Mouse (Mus musculus): Measurements from ENCODE around the gene Usp27x. TPM values are rescaled to one million over a fixed set of nuclear protein-coding genes. Genes with fewer than 3 reads are reported as not detected.

Usp27x gene
- polyA plus RNA-seq (2011; ENCODE audit: insufficient read depth, insufficient read length, low read depth, missing spikeins), result 7.1 and 8.4 TPM in 2 replicates

- Histone ChIP-seq H3K36me3 (ENCODE audit: control insufficient read depth, insufficient read depth, low read length, poor library complexity, severe bottlenecking) (no peaks in the 10 kb centered on the region), H3K27me3 (ENCODE audit: control insufficient read depth, insufficient read depth, low read length, poor library complexity, severe bottlenecking) (no peaks in the 10 kb centered on the region), H3K27ac (ENCODE audit: insufficient read depth, low read length) (peak within 1 kb of the TSS; percentile 83), H3K9ac (ENCODE audit: low read depth, poor library complexity, severe bottlenecking) (peak within 1 kb of the TSS; percentile 95), H3K4me1 (ENCODE audit: control insufficient read depth, insufficient read depth, low read length) (no peaks in the 10 kb centered on the region), H3K9me3 (replicated peaks; ENCODE audit: control insufficient read depth, insufficient read depth, low read length, poor library complexity, severe bottlenecking) (no peaks in the 10 kb centered on the region), H3K4me3 (ENCODE audit: low read depth, low read length) (peak within 1 kb of the TSS; percentile 89)
- TF ChIP-seq EP300 (IDR thresholded peaks at IDR 0.05; ENCODE audit: insufficient read depth, low read depth, low read length) (no peak), POLR2A (IDR thresholded peaks at IDR 0.05; ENCODE audit: insufficient read depth, low read length) (no peak), CTCF (IDR thresholded peaks at IDR 0.05; ENCODE audit: low read depth, low read length) (no peak)
These were observed at the start of gene Usp27x for GRCm38 (mm10) chrX:7375716-7376480. Gene Usp27x (minus strand): TSS chrX:7375830.

DNA sequence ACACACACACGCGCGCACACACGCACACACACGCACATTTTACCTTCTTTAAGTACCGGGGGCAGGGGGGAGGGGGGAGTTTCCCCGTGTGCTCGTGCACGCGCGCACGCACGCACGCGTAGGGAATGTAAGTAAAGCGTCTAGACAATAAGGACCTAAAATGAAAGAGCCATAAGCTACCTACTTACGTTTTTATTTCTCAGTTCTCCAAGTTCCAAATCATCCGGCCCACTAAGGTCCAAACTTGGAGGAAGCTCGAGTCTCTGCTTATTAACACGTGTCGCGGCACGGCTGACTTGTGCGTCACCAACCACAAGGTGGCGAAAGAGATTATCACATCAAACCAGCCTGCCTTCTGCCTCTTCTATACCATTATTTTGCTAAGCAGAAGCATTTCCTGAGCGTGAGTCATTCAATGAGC lies 47.1 kb upstream of the Usp27x start:
- Histone ChIP-seq H3K4me3 (ENCODE audit: low read depth, low read length) (peak overlapping the region; percentile 62), H3K9me3 (replicated peaks; ENCODE audit: control insufficient read depth, insufficient read depth, low read length, poor library complexity, severe bottlenecking) (no peaks in the 10 kb centered on the region), H3K27ac (ENCODE audit: insufficient read depth, low read length) (no peak overlapping the region), H3K4me1 (ENCODE audit: control insufficient read depth, insufficient read depth, low read length) (no peaks in the 10 kb centered on the region), H3K27me3 (ENCODE audit: control insufficient read depth, insufficient read depth, low read length, poor library complexity, severe bottlenecking) (no peaks in the 10 kb centered on the region), H3K9ac (ENCODE audit: low read depth, poor library complexity, severe bottlenecking) (peak overlapping the region; percentile 60), H3K36me3 (ENCODE audit: control insufficient read depth, insufficient read depth, low read length, poor library complexity, severe bottlenecking) (no peaks in the 10 kb centered on the region)
- TF ChIP-seq EP300 (IDR thresholded peaks at IDR 0.05; ENCODE audit: insufficient read depth, low read depth, low read length), result no peak
- peak; percentile 57 for TF ChIP-seq CTCF (IDR thresholded peaks at IDR 0.05; ENCODE audit: low read depth, low read length)

DNA sequence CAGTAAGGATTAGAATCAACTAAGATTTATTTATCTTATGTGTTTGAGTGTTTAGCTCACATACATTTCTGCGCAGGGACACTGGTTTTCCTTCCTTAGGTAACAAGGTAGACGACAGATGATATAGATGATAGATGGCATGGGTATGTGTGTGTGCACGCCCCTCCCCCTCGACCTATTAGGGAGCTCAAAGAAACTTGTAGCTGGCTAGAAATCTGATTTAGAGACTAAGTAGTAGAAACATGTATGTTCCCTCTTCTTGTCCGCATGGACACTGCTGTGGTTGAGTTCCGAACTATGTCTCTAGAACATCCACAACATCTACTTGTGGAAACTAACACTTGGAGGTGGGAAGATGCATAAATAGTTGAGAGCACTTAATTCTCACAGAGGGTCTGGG lies 46.5 kb upstream of the Usp27x start:
- Histone ChIP-seq H3K36me3 (ENCODE audit: control insufficient read depth, insufficient read depth, low read length, poor library complexity, severe bottlenecking) (no peaks in the 10 kb centered on the region), H3K4me1 (ENCODE audit: control insufficient read depth, insufficient read depth, low read length) (no peaks in the 10 kb centered on the region), H3K27ac (ENCODE audit: insufficient read depth, low read length) (no peak overlapping the region), H3K4me3 (ENCODE audit: low read depth, low read length) (peak overlapping the region; percentile 62), H3K9ac (ENCODE audit: low read depth, poor library complexity, severe bottlenecking) (peak overlapping the region; percentile 60), H3K9me3 (replicated peaks; ENCODE audit: control insufficient read depth, insufficient read depth, low read length, poor library complexity, severe bottlenecking) (no peaks in the 10 kb centered on the region), H3K27me3 (ENCODE audit: control insufficient read depth, insufficient read depth, low read length, poor library complexity, severe bottlenecking) (no peaks in the 10 kb centered on the region)
- no peak for TF ChIP-seq POLR2A (IDR thresholded peaks at IDR 0.05; ENCODE audit: insufficient read depth, low read length)
- TF ChIP-seq EP300 (IDR thresholded peaks at IDR 0.05; ENCODE audit: insufficient read depth, low read depth, low read length), result no peak
- no peak for TF ChIP-seq CTCF (IDR thresholded peaks at IDR 0.05; ENCODE audit: low read depth, low read length)

- no peaks in the 10 kb centered on the region for H3K9me3 ChIP-seq (replicated peaks; ENCODE audit: control insufficient read depth, insufficient read depth, low read length, poor library complexity, severe bottlenecking)
- H3K27me3 ChIP-seq (ENCODE audit: control insufficient read depth, insufficient read depth, low read length, poor library complexity, severe bottlenecking), result no peaks in the 10 kb centered on the region
- no peak overlapping the region for H3K4me3 ChIP-seq (ENCODE audit: low read depth, low read length)
- no peak overlapping the region for H3K27ac ChIP-seq (ENCODE audit: insufficient read depth, low read length)
- TF ChIP-seq POLR2A (IDR thresholded peaks at IDR 0.05; ENCODE audit: insufficient read depth, low read length), result no peak
- TF ChIP-seq CTCF (IDR thresholded peaks at IDR 0.05; ENCODE audit: low read depth, low read length), result peak; percentile 62
- TF ChIP-seq EP300 (IDR thresholded peaks at IDR 0.05; ENCODE audit: insufficient read depth, low read depth, low read length), result no peak
- H3K36me3 ChIP-seq (ENCODE audit: control insufficient read depth, insufficient read depth, low read length, poor library complexity, severe bottlenecking), result no peaks in the 10 kb centered on the region
- H3K9ac ChIP-seq (ENCODE audit: low read depth, poor library complexity, severe bottlenecking), result no peak overlapping the region
- no peaks in the 10 kb centered on the region for H3K4me1 ChIP-seq (ENCODE audit: control insufficient read depth, insufficient read depth, low read length)
These were observed 45.4 kb upstream of the Usp27x start for GRCm38 (mm10) chrX:7421016-7421415.

DNA sequence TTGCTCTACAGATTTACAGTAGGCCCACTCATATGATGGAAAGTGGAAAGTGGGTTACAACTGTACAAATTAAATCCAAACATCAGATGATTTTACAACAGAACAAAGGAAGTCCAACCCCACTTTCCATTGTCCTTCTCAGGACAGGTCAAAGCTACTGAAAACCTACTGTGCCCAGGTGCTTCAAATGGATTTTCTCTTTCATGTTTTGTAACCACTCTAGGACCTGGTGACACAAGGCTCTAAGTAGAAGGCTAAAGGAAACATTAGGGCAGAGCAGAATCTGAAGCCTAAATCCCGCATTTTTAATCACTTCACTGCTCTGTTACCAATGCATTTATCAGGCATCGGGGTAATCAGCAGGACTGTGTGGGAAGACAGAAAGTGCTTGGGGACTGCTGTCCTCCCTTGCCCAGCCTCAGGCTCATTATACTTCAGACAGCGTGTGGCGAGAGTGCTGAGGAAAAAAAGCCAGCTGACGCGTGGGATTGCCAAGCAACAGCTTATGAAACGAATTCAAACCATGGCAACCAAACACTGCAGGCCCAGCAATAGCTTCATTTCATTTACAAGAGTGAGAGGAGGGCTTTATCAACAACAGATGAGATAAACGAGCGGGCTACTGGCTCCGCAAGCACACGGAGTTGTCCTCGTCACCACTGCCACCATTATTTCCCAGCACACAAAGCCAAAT lies 40.7 kb upstream of the Usp27x start:
- Histone ChIP-seq H3K27me3 (ENCODE audit: control insufficient read depth, insufficient read depth, low read length, poor library complexity, severe bottlenecking) (no peaks in the 10 kb centered on the region), H3K9ac (ENCODE audit: low read depth, poor library complexity, severe bottlenecking) (no peak overlapping the region), H3K4me1 (ENCODE audit: control insufficient read depth, insufficient read depth, low read length) (no peaks in the 10 kb centered on the region), H3K9me3 (replicated peaks; ENCODE audit: control insufficient read depth, insufficient read depth, low read length, poor library complexity, severe bottlenecking) (no peaks in the 10 kb centered on the region), H3K27ac (ENCODE audit: insufficient read depth, low read length) (no peak overlapping the region), H3K4me3 (ENCODE audit: low read depth, low read length) (no peak overlapping the region), H3K36me3 (ENCODE audit: control insufficient read depth, insufficient read depth, low read length, poor library complexity, severe bottlenecking) (no peaks in the 10 kb centered on the region)
- TF ChIP-seq POLR2A (IDR thresholded peaks at IDR 0.05; ENCODE audit: insufficient read depth, low read length) (no peak), EP300 (IDR thresholded peaks at IDR 0.05; ENCODE audit: insufficient read depth, low read depth, low read length) (no peak), CTCF (IDR thresholded peaks at IDR 0.05; ENCODE audit: low read depth, low read length) (no peak)

DNA sequence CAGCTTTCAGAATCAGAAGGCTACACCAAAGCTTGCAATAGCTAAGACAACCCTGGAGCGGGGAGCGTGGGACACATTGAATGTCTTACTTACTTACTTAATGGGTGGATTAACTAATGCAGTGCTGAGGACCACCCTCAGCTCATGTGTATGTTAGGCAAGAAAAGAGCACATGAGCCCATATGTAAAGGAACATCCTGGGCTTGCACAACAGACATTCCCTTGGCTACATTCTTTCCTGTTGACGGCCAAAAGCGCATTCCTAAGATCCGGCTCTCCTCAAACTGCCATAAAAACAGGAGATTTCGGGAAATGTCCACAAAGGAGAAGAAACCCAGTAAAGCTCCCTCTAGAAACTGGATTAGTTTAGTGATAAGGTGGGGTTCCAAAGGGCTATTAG lies 39.7 kb upstream of the Usp27x start:
- no peaks in the 10 kb centered on the region for H3K9me3 ChIP-seq (replicated peaks; ENCODE audit: control insufficient read depth, insufficient read depth, low read length, poor library complexity, severe bottlenecking)
- no peak overlapping the region for H3K4me3 ChIP-seq (ENCODE audit: low read depth, low read length)
- H3K9ac ChIP-seq (ENCODE audit: low read depth, poor library complexity, severe bottlenecking), result no peak overlapping the region
- no peak for TF ChIP-seq EP300 (IDR thresholded peaks at IDR 0.05; ENCODE audit: insufficient read depth, low read depth, low read length)
- TF ChIP-seq CTCF (IDR thresholded peaks at IDR 0.05; ENCODE audit: low read depth, low read length), result no peak
- no peak for TF ChIP-seq POLR2A (IDR thresholded peaks at IDR 0.05; ENCODE audit: insufficient read depth, low read length)
- H3K27ac ChIP-seq (ENCODE audit: insufficient read depth, low read length), result no peak overlapping the region
- H3K36me3 ChIP-seq (ENCODE audit: control insufficient read depth, insufficient read depth, low read length, poor library complexity, severe bottlenecking), result no peaks in the 10 kb centered on the region
- H3K27me3 ChIP-seq (ENCODE audit: control insufficient read depth, insufficient read depth, low read length, poor library complexity, severe bottlenecking), result no peaks in the 10 kb centered on the region
- no peaks in the 10 kb centered on the region for H3K4me1 ChIP-seq (ENCODE audit: control insufficient read depth, insufficient read depth, low read length)
